Mouse (Mus musculus): ENCODE measurements around the gene Mycl.

- TF ChIP-seq CTCF (IDR thresholded peaks at IDR 0.05; ENCODE audit: low read depth) (no peak), EP300 (IDR thresholded peaks at IDR 0.05; ENCODE audit: low read depth) (no peak)
Measured at GRCm38 (mm10) chr4:123043858-123044257, 48.4 kb downstream of the Mycl start.

Data from liver, embryonic 14.5 days (tissue).